Mouse (Mus musculus) layer of hippocampus, adult 18-20 months (tissue): Measurements from ENCODE around the gene Arfgef2. TPM values are rescaled to one million over a fixed set of nuclear protein-coding genes. Genes with fewer than 3 reads are reported as not detected.
A peak's percentile ranks its signal among the peaks of the same experiment; 100 is the strongest.

Experiments used
- DNase-seq, 2 experiments: peaks; one replicate each; pipeline ENCODE4 v3.0.0; 2022; ENCODE audit warnings: low spot score in 2 of 2
- total RNA-seq, 2 experiments: library from RNA; stranded (reverse); gene quantifications; 2 replicates each; pipeline ENCODE4 v1.2.3; 2021

Arfgef2 gene
- total RNA-seq, 2 experiments from 2014 or later, result 59.4 to 59.5 TPM

GRCm38 (mm10) chr2:166806173-166806705 is 851 bp downstream of the Arfgef2 start:
- no peak for DNase-seq

DNA sequence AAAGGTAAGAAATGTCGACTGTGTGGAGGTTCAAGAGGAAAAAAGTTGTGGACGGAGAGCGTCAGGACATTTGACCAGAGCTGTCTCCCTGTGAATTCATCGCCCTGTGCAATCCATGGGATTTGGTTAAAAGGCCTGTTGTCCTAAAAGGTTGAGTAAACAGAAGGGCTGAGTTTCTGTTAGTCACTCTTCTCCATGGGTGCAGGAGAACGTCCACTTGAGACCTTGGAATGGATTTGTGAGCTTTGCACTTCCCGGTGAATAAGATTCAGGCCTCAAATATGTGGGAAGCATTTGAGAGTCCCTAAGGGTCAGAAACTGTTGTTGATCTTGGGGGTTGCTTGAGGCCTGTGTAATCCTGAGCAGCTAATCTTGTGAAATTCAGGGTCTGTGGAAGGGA is 1.4 kb downstream of the Arfgef2 start:
- no peak for DNase-seq

- no peak for DNase-seq
These were observed 4.1 kb downstream of the Arfgef2 start for GRCm38 (mm10) chr2:166809499-166809898.

GRCm38 (mm10) chr2:166810821-166811220 is 5.4 kb downstream of the Arfgef2 start:
- no peak for DNase-seq

- no peak for DNase-seq
These were observed 13.2 kb downstream of the Arfgef2 start for GRCm38 (mm10) chr2:166818463-166819143.

DNA sequence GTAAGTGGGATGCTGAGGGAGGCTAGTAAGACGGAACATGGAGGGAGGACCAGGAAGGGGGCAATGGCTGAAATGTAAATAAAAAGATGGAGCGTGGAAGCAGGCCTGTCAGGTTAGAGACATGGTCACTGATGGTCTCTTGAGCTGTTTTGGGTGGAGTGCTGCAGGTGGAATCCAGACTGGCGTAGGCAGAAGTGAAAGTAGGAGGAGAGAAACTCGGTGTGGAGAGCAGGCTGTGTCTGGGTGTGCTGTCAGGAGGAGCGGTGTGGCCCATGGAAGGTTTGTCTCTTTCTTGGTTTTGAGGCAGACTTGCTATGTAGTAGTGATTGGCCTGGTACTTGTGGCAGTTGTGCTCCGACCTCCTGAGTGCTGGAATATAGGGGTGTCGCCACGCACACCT is 14.5 kb downstream of the Arfgef2 start:
- no peak for DNase-seq

GRCm38 (mm10) chr2:166820844-166821243 is 15.5 kb downstream of the Arfgef2 start:
- DNase-seq, result no peak

- no peak for DNase-seq
These were observed 16.0 kb downstream of the Arfgef2 start for GRCm38 (mm10) chr2:166821406-166821805.

DNA sequence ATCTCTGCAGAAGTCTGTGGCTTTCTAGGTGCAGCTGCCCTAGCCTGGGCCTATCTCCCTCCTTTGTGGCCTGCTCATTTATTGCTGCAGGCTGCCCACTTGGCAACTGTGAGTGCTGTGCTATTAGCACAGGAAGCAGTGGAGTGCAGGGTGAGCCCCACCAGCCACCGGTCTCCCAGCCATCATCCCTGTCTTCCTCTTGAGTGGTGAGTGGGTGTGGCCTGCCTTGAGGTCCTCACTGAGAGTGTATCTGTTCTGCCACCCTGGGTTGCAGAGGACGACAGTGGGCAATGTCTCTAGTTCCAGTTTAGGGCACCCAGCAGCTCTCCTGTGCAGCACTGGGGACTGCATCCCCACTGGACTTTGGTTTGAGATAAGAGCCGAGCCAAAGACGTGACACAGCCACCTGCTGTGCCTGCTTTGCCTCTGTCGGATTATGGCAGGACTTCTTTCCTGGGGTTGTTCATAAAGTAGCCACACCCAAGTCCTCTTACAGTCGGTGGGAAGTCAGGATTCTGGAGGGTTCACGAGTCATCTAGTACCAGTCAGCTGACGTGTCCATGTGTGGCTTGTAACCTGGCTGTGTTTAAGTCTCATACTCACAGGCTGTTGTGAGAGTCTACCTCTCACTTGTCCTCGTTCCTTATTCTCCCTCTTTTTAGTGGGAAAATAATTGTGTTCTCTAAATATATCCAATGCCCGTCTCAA is 16.9 kb downstream of the Arfgef2 start:
- no peak for DNase-seq

- no peak for DNase-seq
These were observed 17.5 kb downstream of the Arfgef2 start for GRCm38 (mm10) chr2:166822901-166823300.

DNA sequence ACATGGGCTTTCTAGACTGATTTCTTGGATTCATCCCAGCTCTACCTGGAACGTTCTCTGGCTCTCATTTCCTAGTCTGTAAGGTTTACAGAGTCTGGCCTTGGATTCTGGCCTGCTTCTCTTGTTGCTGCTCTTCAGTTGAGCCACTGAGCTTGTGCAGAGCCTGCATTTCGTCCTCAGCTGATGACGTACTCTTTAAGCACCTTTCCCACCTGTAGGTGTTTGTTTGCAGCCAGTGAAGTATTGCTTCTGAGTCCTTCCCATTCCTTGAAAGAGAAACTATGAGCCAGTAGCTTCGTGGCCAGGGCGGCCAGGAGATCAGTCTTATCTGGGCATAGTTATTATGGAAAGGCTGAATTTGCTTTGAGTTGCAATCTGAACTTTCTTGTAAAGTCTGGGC is 19.0 kb downstream of the Arfgef2 start:
- no peak for DNase-seq

GRCm38 (mm10) chr2:166824998-166825397 is 19.6 kb downstream of the Arfgef2 start:
- no peak for DNase-seq

- DNase-seq, result no peak
These were observed 21.3 kb downstream of the Arfgef2 start for GRCm38 (mm10) chr2:166826491-166827224.

DNA sequence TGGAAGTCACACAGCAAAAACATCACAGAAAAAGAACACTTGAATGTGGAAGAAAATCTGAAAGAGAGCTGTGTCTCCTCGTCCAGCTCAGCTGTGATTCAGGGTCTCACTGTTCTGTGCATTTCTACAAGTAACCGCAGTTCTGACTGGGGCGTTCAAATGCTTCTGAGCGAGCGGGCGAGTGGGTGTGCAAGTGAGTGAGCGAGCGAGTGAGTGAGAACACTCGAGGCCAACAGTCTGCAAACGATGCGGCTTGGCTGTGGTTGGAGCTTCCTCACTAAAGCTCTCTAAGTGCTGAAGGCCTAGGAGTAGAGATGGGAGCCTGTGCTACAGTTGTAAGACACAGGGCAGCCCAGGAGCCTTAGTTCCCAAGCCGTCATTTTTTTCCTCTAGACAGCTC is 22.9 kb downstream of the Arfgef2 start:
- DNase-seq, result peak; percentile 56 to 62

GRCm38 (mm10) chr2:166830350-166830749 is 25.0 kb downstream of the Arfgef2 start:
- DNase-seq, result no peak

DNA sequence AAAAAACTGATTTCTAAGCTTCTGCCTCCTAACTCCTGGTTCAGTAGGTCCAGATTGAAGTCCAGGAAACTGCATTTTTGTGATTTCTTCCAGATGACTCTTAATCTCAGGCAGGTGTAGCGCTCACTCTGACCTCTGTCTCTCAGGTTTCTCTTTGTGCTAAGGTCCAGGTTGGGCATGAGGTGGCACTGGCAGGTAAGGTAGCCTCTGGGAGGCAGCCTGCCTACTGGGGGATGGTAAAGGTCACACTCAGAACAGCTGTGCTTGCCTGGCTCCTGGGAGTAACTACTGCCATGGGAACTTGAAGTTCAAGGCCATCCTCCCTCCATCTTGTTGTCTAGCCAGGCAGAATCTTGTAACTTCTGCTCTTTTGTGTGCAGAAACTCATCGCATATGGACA is 28.7 kb downstream of the Arfgef2 start:
- DNase-seq, result no peak

- DNase-seq, result no peak
These were observed 29.4 kb downstream of the Arfgef2 start for GRCm38 (mm10) chr2:166834796-166835195.

DNA sequence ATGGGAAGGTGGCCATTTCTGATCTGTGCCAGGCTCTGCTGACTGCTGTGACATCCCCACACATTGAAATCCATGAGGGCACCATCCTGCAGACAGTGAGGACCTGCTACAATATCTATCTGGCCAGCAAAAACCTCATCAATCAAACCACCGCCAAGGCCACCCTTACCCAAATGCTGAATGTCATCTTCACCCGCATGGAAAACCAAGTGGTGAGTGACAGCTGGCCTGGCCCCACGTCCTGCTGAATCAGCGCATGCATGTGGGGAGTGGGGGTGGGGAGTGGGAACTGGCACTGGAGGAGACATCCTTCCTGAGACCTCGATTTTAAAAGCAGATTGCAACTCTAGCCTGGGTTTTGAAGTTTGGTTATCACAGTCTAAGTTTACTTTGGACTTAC is 30.2 kb downstream of the Arfgef2 start:
- peak in 1 of 2 experiments; percentile 39 for DNase-seq

DNA sequence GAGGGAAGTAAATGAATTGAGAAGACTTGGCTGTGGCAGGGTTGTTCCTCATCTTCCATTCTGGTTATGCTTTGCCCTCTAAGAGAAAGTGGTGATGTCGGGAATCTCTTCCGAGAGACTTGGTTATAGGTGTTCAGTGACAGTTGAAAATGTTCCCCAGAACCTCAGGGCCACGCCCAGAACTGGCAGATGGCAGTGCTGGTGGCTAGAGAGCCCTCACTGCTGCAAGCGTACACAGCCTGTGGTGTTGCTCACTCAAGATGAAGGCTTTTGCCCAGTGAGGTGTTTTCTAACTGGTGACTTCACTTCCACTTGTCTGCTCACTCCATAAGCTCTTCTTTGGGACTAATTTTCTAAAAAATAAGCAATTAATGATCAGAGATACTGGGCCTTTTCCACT is 36.4 kb downstream of the Arfgef2 start:
- DNase-seq, result no peak

- no peak for DNase-seq
These were observed 45.3 kb downstream of the Arfgef2 start for GRCm38 (mm10) chr2:166850691-166851090.

- no peak for DNase-seq
These were observed 46.9 kb downstream of the Arfgef2 start for GRCm38 (mm10) chr2:166852270-166852669.

DNA sequence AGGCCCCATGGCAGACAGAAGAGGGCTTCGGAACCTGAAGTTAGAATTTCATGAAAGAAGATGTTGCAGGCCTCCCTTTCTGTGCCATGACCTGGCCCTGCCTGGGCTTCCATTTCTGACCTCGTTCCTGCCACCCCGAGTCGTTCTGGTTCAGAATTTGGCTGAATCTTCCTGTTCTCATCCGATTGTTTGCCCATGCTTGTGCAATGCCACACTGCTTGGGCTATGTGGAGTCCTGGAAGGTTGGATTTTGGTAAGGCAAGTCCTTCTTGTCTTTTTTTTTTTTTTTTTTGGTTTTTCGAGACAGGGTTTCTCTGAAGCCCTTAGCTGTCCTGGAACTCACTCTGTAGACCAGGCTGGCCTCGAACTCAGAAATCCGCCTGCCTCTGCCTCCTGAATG is 50.4 kb downstream of the Arfgef2 start:
- no peak for DNase-seq
